Mouse (Mus musculus) bone marrow, adult 2 months (tissue): ENCODE results near the gene Washc4.

Experiments
- CTCF ChIP-seq: fragments of 200-500 bp; IDR thresholded peaks from 2 replicates; pipeline ENCODE4 v1.5.1; 2011; ENCODE audit warnings: low read length, control low read depth; ENCODE audit not compliant: control insufficient read depth, insufficient read depth
- POLR2A ChIP-seq: fragments of 200-500 bp; IDR thresholded peaks from 2 replicates; pipeline ENCODE4 v1.6.1; 2011; ENCODE audit warnings: low read depth, mild to moderate bottlenecking, control low read depth, low read length, borderline replicate concordance; ENCODE audit not compliant: control insufficient read depth

- 0 out of 2 replicates have a peak, but pooled peaks have one; percentile 25 for TF ChIP-seq CTCF
- TF ChIP-seq POLR2A = no peak
Observed at GRCm38 (mm10) chr10:83520990-83521389, 22.6 kb upstream of the Washc4 start.
